Mouse (Mus musculus) gastrocnemius, adult 2 months (tissue): ENCODE measurements around the gene Kcmf1. TPM values are rescaled to one million over a fixed set of nuclear protein-coding genes. Genes with fewer than 3 reads are reported as not detected.

ENCODE experiments used
- DNase-seq: peaks from one replicate; pipeline ENCODE4 v3.0.0; 2022
- H3K27ac ChIP-seq: fragments of 200-600 bp; 2 replicates; pipeline ENCODE4 v1.8.1; 2022; ENCODE audit warnings: mild to moderate bottlenecking
- H3K4me3 ChIP-seq: fragments of 200-600 bp; 2 replicates; pipeline ENCODE4 v1.8.1; 2022; ENCODE audit warnings: mild to moderate bottlenecking, moderate library complexity
- CTCF ChIP-seq: fragments of 200-600 bp; IDR thresholded peaks from 2 replicates; pipeline ENCODE4 v1.8.1; 2022; ENCODE audit warnings: antibody characterized with exemption, mild to moderate bottlenecking, moderate library complexity
- intact Hi-C: fragments of 180-260 bp; cut with DNase I; formaldehyde crosslinking; loops from one replicate; pipeline ENCODE4 v1.15.1; 2025
- long read RNA-seq, 2 experiments: library from polyadenylated mRNA; stranded (forward); transcript quantifications; one replicate each; pipeline ENCODE4 v2.0.0; 2021
- total RNA-seq, 2 experiments: library from RNA; stranded (reverse); gene quantifications; 2 replicates each; pipeline ENCODE4 v1.2.3; 2021

Gene Kcmf1
- 100 to 1,000 TPM; 155 to 192 TPM for total RNA-seq
- long read RNA-seq, experiment 1, transcript Kcmf1-201 (7 exons, 3,251 nt): major isoform, 100 of 138 reads
- long read RNA-seq, experiment 1, partial matches to known transcripts: 25 of 138 reads
- long read RNA-seq, experiment 1, other reads (novel, unspliced or antisense): 11 of 138 reads
- long read RNA-seq, experiment 2, transcript Kcmf1-201 (7 exons, 3,251 nt): major isoform, 136 of 190 reads
- long read RNA-seq, experiment 2, transcript Kcmf1-204 (7 exons, 1,743 nt): minor isoform, 8 of 190 reads
- long read RNA-seq, experiment 2, partial matches to known transcripts: 12 of 190 reads
- long read RNA-seq, experiment 2, other reads (novel, unspliced or antisense): 34 of 190 reads

DNA sequence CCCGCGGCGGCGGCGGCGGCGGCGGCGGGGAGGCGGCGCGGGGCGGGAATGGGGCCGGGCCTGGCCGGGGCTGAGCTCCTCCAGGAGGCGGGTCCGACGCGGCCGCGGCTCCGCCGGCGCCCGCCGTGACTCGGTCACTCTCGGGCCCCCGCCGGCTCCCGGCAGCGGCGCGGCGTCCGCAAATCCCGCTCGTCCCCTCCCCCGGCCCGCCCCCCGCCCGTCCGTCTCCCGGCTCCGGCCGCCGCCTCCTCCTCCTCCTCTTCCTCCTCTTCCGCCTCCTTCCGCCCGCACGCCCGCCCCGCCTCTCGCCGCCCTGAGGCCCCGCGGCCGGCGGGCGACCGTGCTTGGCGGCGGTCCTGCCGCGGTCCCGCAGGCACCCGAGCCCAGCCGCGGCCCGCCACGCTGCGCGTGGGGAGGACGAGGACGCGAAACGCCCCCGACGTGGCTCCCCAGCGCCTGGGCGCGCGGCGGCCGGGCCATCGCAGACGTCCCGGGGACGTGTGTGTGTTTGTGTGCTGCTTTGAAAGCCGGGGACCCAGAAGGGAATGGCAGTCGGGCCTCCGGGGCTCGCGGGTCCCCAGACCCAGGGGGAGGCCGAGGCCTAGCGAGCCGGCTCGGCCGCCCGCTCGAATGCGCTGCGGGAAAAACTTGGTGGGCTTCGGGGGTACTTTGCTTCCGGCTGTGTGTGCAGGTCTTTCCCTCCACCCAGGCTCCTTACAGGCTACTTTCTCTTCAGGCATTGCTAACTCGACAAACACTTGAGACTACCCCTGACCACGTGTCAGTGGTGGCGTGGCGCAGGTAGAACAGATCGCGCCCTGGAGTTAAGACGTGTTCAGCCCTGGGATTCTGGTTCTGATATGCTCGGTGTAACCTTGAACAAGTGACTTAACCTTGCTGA is at the start of gene Kcmf1:
TSS of gene Kcmf1 (minus strand) at position 199 of the 901 bp plus-strand sequence.
- peak within 1 kb of the TSS; percentile 98 for H3K4me3 ChIP-seq
- peak; percentile 90 for DNase-seq
- no peak for TF ChIP-seq CTCF
- intact Hi-C loops: no loop called here
- peak within 1 kb of the TSS; percentile 99 for H3K27ac ChIP-seq

DNA sequence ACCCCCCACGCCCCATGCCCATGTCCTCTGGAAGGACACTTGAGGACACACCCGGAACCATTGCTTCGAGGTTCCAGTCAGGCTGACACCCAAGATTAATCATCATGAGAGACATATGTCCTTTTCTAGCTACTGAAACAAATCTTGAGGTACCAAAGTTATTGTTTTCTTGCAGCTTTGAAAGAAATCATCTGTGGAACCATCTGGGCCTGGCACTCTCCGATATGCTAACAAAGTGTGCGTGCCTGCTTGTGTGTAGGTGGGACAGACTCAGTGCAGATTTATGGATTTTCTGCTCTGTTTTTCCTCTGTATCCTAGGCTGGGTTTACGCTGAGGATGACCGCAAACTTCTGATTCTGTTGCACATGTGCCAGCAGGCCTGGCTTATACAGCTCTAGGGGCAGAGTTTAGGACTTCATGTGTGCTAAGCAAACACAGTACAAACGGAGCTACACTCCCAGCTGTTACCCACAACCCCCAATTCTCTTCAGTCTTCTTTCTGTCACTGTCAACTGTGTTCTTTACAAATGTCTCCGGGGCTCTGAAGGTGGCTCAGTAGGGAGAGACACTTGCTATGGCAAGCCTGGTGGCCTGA is 49.5 kb upstream of the Kcmf1 start:
- intact Hi-C loops: no loop called here
- TF ChIP-seq CTCF: no peak

DNA sequence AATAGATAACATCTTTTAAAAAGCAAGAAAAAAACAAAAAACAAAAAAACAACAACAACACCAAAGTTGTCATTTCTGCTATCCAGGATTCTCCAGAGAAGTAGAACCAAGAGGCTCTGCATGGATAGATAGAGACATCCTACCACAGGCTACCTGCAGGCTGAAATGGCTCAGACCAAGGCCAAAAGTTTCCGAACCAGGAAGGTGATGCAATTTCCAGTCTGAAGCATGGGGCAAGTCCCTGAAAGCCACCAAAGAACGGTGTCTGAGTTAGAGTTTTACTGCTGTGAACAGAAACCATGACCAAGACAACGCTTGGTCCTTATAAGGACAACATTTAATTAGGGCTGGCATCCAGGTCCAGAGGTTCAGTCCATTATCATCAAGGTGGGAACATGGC is 48.6 kb upstream of the Kcmf1 start:
- no peak overlapping the region for H3K27ac ChIP-seq
- intact Hi-C loops: no loop called here
- no peak overlapping the region for H3K4me3 ChIP-seq
- no peak for TF ChIP-seq CTCF
- no peak for DNase-seq

More for the DNA sequence above, 49.5 kb upstream of the Kcmf1 start:
- Histone ChIP-seq H3K27ac (no peak overlapping the region), H3K4me3 (no peak overlapping the region)
- DNase-seq: no peak

DNA sequence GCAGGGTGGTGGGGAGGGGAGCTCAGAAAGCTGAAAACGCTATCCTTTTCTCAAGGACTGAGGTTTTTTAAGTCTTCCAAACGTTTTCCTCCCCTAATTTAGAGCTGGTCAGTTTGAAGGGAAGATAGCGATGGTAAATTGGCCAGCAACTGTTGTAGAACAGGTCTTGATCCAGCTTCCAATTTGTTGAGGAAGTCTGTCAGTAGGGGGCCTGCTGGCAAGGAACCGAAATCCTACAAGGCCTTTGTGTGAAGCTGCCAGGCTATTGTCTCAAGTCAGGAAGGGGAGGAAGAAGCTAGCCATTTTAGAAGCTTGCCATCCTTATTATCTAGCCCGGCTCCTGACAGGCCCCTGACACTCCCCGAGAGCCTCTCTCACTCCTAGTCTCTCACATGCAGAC is 48.2 kb upstream of the Kcmf1 start:
- TF ChIP-seq CTCF: no peak
- intact Hi-C loops: no loop called here
- Histone ChIP-seq H3K27ac (no peak overlapping the region), H3K4me3 (no peak overlapping the region)
- no peak for DNase-seq

DNA sequence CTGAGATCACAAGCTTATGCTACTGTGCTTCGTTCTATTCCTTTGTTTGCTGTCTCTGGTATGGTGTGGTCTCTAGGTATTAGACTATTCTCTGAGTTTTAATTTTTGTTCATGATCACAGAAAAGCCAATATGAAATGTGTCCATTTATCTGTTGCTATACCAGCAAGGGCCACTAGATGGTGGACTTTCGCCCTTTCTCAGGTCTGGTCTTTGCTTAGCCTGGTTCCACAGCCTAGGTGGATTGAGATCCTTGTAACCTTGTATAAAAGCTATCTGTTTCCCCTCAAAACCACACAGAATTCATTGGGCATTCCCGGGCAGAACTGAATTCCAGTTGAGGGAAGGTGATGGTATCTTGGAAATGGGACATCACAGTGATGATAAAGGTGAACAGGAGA is 40.7 kb upstream of the Kcmf1 start:
- no peak overlapping the region for H3K27ac ChIP-seq
- peak; percentile 52 for DNase-seq
- intact Hi-C loops: loop anchor here (1.0 to 2.0 kb wide), 4 partner anchors 70 to 288 kb away; no protein-coding TSS in a partner anchor
- H3K4me3 ChIP-seq: no peak overlapping the region
- TF ChIP-seq CTCF: peak; percentile 90

DNA sequence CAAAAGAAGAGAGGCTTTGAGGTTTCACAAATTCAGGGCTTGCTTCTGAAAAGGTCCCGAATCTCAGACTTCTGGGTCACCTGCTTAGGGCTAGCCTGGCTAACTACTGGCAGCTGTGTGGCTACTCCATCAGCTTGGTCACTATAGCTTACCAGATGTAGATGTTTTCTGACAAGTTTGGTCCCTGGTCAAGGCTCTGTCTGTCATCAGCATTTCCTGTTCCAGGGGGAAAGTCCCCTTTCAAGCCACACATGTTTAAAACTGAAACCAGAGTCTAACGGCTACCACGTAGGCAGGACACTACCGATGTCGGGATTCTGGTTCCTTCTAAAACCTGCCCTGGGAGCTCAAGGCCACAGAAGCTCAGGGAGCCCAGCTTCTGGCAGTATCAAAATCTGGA is 38.1 kb upstream of the Kcmf1 start:
- TF ChIP-seq CTCF: no peak
- no peak for DNase-seq
- intact Hi-C loops: no loop called here

DNA sequence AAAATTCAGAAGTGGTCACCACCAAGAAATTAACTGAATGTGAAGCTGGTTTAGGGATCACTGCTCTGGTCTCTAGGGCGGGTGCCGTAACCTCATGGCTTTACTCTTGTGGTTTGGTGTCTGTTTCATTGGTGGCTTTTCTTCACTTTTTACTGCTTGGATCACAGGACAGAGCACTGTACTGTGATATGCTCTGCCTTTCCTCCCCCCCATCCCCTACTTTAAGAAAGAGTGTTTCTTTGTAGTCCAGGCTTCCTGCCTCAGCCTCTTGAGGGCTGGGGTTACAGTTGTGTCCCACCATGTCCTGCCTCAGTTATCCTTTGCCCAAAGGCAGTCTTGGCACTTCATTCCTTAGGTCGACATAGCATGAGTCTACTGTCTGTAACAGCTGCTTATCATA is 37.7 kb upstream of the Kcmf1 start:
- intact Hi-C loops: no loop called here
- no peak overlapping the region for H3K4me3 ChIP-seq
- no peak for DNase-seq
- H3K27ac ChIP-seq: no peak overlapping the region
- TF ChIP-seq CTCF: no peak

More for the DNA sequence above, 38.1 kb upstream of the Kcmf1 start:
- Histone ChIP-seq H3K27ac (no peak overlapping the region), H3K4me3 (no peak overlapping the region)

DNA sequence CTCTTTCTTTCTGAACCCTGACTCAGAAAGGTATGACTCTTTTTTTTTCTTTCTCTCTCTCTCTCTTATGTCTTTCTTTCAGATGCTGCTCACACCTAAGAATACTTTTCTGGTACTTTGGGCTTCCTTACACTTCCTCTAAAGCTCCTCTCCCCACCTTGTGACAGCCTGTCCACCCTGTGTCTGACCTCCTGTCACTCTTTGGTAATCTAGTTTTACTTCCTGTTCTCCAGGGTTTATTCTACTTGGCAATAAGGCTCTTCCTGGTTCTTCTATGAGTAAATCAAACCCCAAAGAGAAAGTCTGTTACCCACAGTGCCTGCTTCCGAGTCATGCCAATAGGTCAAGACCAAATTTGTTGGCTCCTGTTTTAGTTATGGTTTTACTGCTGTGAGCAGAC is 33.2 kb upstream of the Kcmf1 start:
- H3K27ac ChIP-seq: no peak overlapping the region
- H3K4me3 ChIP-seq: no peak overlapping the region
- intact Hi-C loops: no loop called here
- no peak for TF ChIP-seq CTCF
- no peak for DNase-seq

DNA sequence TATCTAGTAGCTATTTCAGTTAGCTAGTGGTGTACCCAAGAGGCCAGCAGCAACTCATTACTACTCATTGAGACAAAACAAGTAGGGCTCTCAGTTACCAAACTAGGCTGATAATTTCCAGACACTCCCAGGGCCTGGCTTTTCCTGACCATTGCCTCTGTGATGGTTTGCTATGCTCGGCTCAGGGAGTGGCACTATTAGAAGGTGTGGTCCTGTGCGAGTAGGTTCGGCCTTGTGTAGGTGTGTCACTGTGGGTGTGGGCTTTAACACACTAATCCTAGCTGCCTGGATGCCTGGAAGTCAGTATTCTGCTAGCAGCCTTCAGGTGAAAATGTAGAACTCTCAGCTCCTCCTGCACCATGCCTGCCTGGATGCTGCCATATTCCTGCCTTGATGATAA is 31.8 kb upstream of the Kcmf1 start:
- intact Hi-C loops: no loop called here
- Histone ChIP-seq H3K27ac (no peak overlapping the region), H3K4me3 (no peak overlapping the region)
- no peak for TF ChIP-seq CTCF
- DNase-seq: no peak

DNA sequence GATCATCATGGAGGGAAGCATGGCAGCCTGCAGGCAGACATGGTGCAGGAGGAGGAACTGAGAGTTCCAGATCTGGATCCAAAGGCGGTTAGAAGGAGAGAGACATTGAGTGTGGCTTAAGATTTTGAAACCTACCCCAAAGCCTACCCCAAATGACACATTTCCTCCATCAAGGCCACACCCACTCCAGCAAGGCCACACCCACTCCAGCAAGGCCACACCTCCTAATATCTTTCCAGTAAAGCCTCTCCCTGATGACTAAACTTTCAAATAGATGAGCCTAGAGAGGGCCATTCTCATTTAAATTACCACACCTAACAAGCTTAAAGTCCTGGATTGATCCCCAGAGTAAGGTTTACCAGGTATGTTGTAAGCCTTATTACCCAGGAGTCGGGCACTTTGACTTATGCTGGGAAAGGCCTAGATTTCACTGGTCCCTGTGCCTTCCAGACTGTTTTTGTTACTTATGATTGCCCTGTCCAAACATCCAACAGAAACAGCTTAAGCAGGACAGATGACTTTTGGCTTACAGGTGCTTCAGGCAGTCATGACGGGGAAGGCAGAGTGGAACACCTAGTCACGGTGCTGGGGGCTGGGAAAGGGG is 30.1 kb upstream of the Kcmf1 start:
- H3K27ac ChIP-seq: no peak overlapping the region
- TF ChIP-seq CTCF: no peak
- intact Hi-C loops: no loop called here
- no peak for DNase-seq
- H3K4me3 ChIP-seq: no peak overlapping the region

DNA sequence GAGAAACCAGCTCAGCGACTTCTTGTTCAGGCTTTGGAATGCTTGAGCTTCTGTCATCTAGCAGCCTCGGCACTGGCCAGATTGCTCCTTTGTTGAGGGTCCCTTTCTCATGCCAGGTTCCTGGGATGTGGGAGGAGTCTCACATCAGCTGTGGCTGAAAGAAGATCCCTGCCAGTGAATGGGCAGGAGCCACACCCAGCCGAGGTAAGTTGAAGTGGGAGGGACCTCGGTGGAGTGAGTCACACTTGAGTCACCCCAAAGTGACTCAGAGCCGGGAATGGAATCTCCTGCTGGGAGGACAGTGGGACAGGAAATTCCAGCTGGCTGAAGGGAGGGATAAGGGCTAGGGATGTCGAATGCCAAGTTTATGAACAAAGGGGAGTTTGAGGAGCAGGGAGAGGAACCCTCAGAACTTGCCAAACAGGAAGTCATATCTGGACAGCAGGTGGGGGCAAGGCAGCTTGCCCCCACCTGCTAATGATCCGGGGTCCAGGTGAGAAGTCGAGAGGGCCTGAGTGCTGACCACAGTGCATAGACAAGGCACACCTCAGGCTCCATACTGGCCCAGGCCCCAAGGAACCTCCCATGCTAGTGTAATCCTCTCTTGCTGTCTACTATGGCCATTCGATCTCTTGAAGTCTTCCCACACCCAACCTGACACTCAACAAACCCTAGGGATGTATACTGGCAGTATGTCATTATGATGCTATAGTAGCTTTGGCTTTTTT is 27.1 kb upstream of the Kcmf1 start:
- Histone ChIP-seq H3K4me3 (no peak overlapping the region), H3K27ac (peak overlapping the region; percentile 39)
- intact Hi-C loops: no loop called here
- no peak for TF ChIP-seq CTCF
- DNase-seq: peak; percentile 62

DNA sequence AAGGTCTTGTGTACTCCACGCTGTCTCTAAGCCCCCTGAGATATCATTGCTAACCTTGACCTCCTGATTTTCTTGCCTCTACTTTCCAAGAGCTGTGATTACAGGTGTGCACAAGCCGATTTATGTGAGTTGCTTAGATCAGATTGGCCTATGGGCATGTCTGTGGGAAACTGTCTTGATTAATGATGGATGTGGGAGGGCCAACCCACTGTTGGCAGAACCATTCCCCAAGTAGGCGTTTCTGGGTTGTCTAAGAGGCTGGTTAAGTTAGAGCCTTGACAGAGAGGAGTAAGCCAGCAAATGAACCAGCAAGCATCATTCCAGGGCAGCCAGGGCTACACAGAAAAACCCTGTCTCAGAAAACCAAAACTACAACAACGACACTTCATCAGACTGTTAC is 26.3 kb upstream of the Kcmf1 start:
- Histone ChIP-seq H3K27ac (peak overlapping the region; percentile 39; the same call in 1 of the 2 replicates), H3K4me3 (no peak overlapping the region)
- intact Hi-C loops: no loop called here
- DNase-seq: no peak
- no peak for TF ChIP-seq CTCF
